Mouse (Mus musculus) right cerebral cortex, postnatal 36 days (tissue): ENCODE data around the gene Olfr1366.
A peak's percentile ranks its signal among the peaks of the same experiment; 100 is the strongest.
"Not testable (repeated sequence)": the region's sequence is repeated elsewhere in the genome, so short reads cannot be mapped to it uniquely, and the experiment has no call there.

ENCODE experiments used
- DNase-seq, 2 experiments: peaks; one replicate each; pipeline ENCODE4 v3.0.0; 2022; ENCODE audit warnings: low spot score in 2 of 2, mixed read lengths in 1 of 2

Gene Olfr1366

DNA sequence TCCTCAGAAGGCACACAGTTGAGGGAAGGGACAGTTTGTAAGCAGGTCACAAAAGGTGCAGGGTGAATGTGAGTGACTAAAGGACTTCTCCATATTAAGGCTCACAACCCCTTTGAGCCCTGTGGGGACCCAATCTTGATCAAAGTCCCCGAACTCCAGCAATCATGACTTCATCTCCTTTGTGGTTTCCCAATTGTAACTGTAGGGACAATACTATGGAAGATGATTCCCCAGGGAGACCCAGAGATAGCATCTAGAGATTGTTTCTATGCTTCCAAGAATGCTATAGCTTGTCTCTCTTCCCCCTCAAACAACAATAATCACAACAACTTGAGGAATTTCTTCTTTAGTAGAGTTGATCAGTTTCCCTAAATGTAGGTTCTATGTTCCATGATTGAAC lies at the start of gene Olfr1366:
Olfr1366 (minus strand) TSS at position 101 of the 400 bp plus-strand sequence.
- no peak for DNase-seq

DNA sequence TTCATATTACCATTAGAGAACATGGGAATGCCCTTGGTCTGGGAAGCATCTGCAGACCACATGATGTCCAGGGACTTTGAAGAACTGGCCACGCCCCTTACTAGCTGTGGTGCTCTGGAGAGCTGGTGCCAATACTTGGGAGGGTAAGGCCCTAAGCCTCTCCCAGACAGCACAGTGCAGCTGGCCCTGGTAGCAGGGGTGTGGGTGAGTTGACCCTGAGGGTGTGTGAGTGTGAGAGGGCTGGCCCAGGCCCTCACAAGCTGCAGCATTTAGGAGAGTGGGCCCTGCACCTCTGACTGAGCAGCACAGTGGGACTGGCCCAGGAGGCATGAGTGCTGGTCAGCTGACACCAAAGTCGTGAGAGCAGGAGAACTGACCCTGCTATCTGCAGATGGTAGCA lies 49.0 kb upstream of the Olfr1366 start:
- no peak for DNase-seq

DNA sequence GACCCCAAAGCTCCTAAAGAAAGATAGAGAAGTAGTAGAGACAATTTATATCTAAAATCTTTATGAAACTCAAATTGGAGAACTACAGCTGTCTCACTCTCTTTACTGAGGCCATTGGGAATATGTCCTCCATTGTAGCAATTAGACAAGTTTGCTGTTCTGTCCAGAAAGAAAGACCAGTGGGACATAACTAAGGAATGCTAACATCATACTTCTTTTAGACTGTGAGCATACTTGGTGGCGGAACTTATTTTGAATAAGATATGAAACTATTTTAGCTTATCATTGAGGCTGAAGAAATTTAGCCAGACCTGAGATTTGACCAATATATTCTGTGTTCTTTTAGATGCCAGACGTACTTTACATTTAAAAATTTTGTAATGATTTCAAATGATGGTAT lies 39.1 kb upstream of the Olfr1366 start, which contains the start of gene Olfr1364:
Olfr1364 (minus strand) TSS at position 101 of the 400 bp plus-strand sequence.
- no peak for DNase-seq

DNA sequence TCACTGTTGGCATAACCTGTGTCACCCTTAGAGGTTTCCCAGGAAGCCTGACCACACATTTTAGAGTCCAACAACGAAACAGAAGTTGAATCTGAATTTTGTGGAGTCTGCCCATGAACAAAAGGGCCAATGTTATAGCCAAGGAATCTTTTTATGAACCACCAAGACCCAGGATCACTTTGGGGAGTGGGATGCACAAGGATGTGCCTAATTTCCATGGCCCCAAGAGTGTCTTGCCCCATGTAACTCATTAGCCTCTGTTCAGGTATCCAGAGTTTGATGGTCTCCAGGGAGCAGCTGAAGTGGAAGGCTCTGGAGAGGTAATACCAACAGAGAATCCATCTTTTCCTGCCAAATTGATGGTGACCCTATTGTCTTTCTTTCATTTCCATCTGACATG lies 17.2 kb upstream of the Olfr1366 start, which contains the start of gene Olfr1535:
Olfr1535 (minus strand) TSS at position 101 of the 400 bp plus-strand sequence.
- no peak for DNase-seq

DNA sequence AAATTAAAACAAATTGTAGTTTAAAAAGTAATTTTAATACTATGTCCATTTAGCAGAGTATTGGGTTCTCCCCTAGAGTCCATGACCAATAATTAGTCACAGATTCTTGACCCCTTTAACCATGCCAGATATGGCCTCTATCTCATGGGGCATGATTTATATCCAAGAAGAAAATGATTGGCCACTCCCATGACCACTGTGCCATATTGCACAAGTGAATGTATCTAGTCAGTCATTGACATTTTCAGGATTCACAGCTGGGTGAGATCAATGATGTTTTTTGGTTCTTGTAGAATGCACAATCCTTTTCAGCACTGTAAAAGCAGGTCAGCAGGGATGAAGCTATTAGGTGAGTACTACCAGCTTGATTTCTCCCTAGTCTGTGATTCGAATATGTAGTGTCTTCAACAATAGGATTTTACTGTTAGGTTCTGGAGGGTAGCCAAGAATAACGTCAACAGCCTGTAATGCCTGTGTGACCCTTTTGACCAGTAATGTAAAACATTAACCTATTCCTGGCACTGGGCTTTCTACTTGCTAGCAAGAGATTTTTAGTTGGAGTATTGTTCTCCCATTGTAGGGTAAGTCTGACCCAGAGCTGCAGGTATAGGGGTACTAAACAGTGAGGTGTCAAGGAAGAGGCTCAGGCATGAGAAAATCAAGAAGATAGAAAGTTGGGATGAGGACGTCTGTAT lies 8.0 kb upstream of the Olfr1366 start:
- DNase-seq, result no peak

DNA sequence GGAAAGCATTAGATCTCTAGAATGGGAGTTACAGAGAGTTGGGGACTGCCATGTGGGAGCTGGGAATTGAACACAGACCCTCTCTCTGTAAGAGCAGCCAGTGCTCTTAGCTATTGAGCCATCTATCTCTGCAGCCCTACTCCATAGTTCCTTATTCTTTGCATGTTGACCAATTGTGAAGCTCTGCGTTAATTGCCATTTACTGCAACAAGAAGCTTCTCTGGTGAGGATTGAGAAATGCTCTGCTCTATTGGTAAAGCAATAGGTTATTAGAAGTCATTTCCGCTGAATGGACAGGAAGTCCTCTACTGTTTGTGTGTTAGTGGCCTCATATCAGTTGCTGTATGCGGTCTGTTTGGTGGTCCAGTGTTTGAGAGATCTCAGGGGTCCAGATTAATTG lies 6.9 kb upstream of the Olfr1366 start:
- no peak for DNase-seq

DNA sequence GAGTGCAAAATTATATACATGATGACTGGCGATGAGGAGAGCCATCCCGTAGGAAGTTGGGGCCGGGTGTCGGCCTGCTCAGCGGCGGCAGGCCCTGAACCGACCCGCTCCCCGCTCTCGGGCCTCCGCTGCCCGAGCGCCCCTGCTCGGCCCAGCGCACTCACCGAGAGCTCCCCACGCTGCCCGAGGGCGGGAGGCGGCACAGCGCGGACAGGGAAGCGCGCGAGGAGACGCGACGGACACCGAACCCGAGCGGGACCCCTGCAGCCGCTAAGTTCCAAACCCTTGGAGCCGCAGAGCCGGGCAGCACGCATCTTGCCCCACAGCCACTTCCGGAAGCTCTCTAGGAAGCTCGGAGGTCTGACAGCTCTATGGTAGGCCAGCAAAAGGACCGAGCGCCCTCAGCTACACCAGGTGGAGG lies 11.8 kb downstream of the Olfr1366 start, which contains the start of gene Zkscan8:
Zkscan8 (minus strand) TSS at position 340 of the 421 bp plus-strand sequence.
- peak; percentile 76 for DNase-seq

DNA sequence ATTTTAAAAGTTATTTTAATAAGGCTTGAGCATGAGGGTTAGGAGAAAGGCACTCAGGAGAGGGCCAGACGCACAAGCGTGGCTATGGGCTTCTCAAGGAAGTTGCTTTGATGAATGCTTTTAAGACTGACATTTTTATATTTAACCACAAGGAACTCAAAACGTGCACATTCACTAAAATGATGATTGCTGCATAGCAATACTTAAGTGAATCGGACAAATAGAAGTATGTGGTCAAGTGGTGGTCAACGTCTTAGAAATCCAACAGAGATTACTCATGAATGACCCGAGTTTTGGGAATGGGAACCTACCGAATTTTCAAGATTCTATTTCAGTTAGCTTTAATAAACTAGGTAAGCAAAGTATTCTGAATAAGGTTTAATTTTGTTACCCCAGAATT lies 12.5 kb downstream of the Olfr1366 start:
- no peak for DNase-seq

DNA sequence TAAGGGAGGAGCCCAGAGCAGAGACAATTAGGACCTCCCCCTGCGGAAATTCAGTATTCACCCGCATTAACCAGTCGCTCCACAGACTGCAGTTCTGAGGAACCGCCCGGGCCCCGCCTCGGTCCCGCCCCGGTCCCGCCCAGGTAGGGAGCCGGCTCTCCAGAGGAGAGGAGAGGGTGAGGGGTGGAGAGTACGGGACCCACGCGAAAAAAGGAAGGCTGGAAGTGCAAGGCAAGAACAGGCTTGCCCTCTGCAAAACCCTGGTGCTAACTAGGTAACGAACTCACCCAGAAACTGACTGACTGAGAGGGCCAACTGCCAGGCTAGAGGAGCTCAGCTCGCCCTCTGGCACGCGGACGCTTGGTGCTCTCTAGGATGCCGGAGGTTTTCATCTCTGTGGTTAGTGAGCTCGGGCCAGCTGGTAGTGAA lies 36.4 kb downstream of the Olfr1366 start:
- DNase-seq, result peak; percentile 63 to 65

DNA sequence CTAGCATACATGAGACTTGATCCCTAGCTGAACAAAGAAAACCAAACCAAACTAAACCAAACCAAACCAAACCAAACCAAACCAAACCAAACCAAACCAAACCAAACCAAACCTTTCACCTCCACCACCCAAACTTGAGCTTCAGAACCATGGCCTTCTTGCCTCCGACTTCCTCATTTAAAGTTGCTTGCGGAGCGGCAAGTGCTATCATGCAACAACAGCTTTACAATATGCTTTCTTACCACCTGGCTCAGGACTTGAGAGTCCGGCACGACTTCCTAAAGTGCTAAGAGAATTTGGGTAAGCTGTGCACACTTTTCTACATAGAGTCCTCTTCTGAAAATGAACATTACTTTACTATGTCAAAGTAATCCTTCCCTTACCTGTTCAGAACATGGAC lies 40.3 kb downstream of the Olfr1366 start:
- DNase-seq, result no peak

DNA sequence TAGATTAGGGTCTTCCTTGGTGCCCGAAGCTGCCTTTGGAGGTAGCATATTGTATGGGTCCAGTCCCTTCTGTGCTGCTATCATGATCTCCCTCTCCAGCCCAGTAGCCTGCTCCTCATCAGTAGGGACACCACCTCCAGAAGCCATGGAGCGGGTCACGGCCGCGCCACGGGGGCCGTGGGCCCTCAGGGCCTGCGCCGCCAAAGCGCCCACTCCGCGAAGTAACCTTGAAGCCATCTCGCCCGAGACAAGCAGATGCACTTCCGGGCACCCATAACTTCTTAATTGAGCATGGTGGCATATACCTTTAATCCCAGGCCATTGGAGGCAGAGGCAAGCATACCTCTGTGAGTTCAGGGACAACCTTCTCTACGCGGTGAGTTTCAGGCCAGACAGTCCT lies 41.4 kb downstream of the Olfr1366 start, which contains the start of gene Gm11273:
Gm11273 (minus strand) TSS at position 237 of the 400 bp plus-strand sequence.
- not testable (repeated sequence) for DNase-seq

DNA sequence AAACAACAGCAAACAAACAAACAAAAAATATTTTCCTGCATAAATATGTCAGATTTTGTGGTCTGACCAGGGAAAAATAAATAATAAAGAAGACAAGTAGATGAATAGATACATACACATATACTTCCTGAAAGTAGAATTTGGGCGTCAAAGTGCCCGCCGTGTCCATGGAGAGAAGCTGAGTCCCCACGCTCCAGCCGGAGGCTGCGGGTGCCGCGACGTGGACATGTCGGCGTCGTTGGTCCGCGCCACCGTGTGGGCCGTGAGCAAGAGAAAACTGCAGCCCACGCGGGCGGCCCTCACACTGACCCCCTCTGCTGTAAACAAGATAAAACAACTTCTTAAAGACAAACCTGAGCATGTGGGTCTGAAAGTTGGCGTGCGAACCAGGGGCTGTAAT lies 47.5 kb downstream of the Olfr1366 start, which contains the start of gene AK157302:
AK157302 (plus strand) TSS at position 144 of the 400 bp plus-strand sequence.
- DNase-seq, result no peak

DNA sequence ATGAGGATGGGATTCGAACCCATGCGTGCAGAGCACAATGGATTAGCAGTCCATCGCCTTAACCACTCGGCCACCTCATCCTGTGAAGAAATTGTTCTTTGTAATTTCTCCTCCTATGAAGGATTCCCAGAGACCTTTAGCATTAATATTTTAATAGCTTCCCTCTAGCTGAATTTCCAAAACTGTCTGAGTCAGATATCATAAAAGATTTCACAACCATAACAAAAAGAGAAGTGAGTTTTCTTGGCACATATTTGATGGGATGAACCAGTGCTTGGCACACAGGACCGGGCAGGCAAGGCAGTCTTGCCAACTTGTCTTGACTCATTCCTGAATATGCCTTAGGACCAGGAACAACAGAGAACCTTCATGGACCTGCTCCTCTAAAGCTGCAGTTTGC lies 49.8 kb downstream of the Olfr1366 start:
- no peak for DNase-seq

DNA sequence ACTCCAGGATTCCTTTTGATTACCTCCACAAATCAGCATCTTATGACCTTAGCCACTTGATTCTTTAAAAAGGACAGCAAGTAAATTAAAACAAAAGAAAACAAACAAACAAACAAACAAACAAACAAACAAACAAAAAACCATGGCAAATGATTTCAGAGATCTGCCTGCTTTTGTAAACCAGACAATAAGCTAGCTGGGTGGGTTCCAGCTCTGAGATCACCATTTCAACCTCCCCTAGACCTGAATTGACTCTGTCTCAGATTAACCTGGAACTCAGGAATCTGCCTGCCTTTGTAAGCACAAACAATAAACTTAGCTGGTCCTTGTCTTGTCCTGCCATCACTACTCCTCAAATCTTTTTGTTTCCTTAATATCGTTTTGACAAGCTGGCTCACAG lies 55.7 kb downstream of the Olfr1366 start:
- no peak for DNase-seq
